Mouse (Mus musculus) testis, adult 2 months (tissue): ENCODE data around the gene Gas2. TPM values are rescaled to one million over a fixed set of nuclear protein-coding genes. Genes with fewer than 3 reads are reported as not detected.

Experiments used
- H3K27ac ChIP-seq: fragments of 200-500 bp; 2 replicates; pipeline ENCODE4 v1.5.1; 2012; ENCODE audit warnings: low read depth, low read length; ENCODE audit not compliant: control insufficient read depth, insufficient read depth
- H3K27me3 ChIP-seq: fragments of 200-500 bp; 2 replicates; pipeline ENCODE4 v1.6.1; 2012; ENCODE audit warnings: mild to moderate bottlenecking, low read length, moderate library complexity; ENCODE audit not compliant: control insufficient read depth, insufficient read depth
- H3K36me3 ChIP-seq: fragments of 200-500 bp; 2 replicates; pipeline ENCODE4 v1.6.1; 2012; ENCODE audit warnings: mild to moderate bottlenecking, low read length; ENCODE audit not compliant: control insufficient read depth, insufficient read depth
- H3K4me1 ChIP-seq: fragments of 200-500 bp; 2 replicates; pipeline ENCODE4 v1.6.1; 2012; ENCODE audit warnings: low read length; ENCODE audit not compliant: control insufficient read depth, insufficient read depth
- H3K4me3 ChIP-seq: fragments of 200-500 bp; 2 replicates; pipeline ENCODE4 v1.5.1; 2012; ENCODE audit warnings: low read depth, mild to moderate bottlenecking, low read length, moderate library complexity, mixed read lengths; ENCODE audit not compliant: control insufficient read depth
- CTCF ChIP-seq: fragments of 200-500 bp; IDR thresholded peaks from 2 replicates; pipeline ENCODE4 v1.5.1; 2012; ENCODE audit warnings: low read depth, mild to moderate bottlenecking, inconsistent platforms, low read length, moderate library complexity; ENCODE audit not compliant: control insufficient read depth, insufficient read depth, insufficient replicate concordance
- POLR2A ChIP-seq: fragments of 200-500 bp; IDR thresholded peaks from 2 replicates; pipeline ENCODE4 v1.6.1; 2012; ENCODE audit warnings: low read depth, mild to moderate bottlenecking, inconsistent platforms, low read length, moderate library complexity; ENCODE audit not compliant: control insufficient read depth
- polyA plus RNA-seq: library from polyadenylated mRNA; depleted of rRNA; stranded (reverse); fragments of >200 nt; gene quantifications from 2 replicates; pipeline ENCODE4 v1.2.3, GENCODE M21; 2012

Gas2 gene
- polyA plus RNA-seq, 1 experiment = 4.7 TPM

DNA sequence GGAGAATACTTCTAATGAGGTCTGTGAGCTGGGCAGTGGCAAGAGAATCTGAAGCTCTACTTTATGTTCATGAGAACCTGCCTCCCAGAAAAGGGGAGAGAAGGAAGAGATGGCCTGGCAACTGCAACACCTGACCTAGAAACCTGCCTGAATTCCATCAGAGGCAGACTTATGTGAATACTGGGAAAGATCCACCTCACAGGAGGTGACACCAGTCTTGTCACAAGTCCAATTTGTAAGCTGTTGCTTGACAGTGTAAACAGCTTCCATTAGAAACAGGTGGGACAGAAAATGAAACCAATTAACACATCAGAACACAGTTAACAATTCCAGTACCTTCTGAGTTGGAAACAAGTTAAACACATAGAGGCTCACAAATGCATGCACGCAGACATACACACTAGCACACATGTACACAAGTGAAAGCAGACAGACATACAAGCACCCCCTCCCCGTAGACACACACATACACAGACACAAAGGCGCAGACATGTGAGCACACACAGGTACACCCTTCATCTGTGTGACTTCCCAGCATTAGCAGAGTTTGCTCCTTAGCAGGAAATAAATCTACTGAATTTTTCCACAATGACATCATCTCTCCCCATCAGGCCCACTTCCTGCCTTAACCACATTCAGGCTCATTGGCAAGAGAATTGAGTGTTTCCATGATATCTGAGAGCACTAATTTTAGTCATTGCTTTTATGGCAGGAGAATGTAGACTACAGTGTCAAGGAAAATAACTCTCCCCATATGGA lies 51.7 kb downstream of the Gas2 start:
- Histone ChIP-seq H3K36me3 (no peaks in the 10 kb centered on the region), H3K27me3 (no peaks in the 10 kb centered on the region), H3K4me3 (no peak overlapping the region), H3K27ac (no peak overlapping the region), H3K4me1 (no peaks in the 10 kb centered on the region)
- TF ChIP-seq CTCF = no peak
- TF ChIP-seq POLR2A = no peak

DNA sequence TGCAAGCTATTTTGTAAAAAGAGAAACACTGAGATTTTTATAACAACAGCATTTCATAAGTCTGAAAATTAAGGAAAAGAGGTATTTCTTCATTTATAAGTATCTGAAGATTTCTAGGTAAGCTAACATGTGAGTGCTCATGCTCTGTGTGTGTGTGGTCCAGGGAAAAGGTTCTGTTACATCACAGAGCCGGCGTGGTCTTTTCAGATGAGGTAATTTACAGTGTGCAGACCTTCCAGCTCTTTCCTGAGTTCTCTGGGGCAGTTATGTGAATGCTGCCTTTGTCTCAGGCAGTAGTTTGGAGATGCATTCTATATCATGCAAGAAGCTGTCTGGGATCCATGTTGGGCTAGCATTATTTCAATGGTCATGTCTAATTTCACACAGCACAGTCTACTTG lies 52.3 kb downstream of the Gas2 start:
- Histone ChIP-seq H3K4me3 (no peak overlapping the region), H3K36me3 (no peaks in the 10 kb centered on the region), H3K4me1 (no peaks in the 10 kb centered on the region), H3K27me3 (no peaks in the 10 kb centered on the region), H3K27ac (no peak overlapping the region)
- TF ChIP-seq POLR2A = no peak
- no peak for TF ChIP-seq CTCF

DNA sequence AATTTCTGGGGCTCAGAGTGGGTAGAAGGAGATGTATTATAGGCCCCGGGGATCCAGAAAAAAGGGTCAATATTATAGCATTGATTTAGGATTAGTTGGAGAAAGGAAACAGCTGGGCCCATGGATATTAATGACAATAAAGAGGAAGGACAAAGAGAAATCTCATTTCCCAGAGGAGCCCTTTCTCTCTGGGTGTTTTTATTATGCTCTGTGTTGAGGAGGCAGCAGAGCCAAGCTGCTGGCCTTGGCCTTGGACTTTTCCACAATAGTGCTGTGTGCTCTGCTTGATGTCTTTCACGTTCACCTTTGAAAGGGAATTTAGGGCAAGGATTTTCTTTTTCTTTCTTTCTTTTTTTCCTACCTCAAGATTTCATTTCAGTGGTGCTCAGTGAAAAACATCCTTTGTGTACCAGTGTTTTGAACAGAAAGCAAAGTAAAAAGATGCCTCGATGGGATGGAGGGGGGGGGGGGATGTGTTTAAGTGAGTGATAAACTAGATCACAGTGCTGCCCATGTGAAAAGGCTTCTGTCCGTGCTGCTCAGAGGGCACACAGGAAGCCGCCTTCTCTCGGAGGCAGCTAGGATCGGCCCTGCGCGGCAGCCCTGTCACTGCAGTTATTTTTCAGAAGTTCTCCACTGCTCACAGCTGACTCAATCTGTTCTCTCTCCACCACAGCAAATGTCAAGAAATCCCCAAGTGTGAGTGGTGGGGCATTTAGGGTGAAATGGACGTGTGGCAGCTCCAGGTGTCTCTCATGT lies 67.1 kb downstream of the Gas2 start:
- TF ChIP-seq POLR2A = no peak
- Histone ChIP-seq H3K27ac (peak overlapping the region; percentile 75), H3K4me1 (no peaks in the 10 kb centered on the region; the same call in 1 of the 2 replicates), H3K27me3 (no peaks in the 10 kb centered on the region), H3K4me3 (no peak overlapping the region), H3K36me3 (no peaks in the 10 kb centered on the region)

- Histone ChIP-seq H3K4me3 (no peak overlapping the region), H3K27ac (no peak overlapping the region), H3K36me3 (no peaks in the 10 kb centered on the region), H3K27me3 (no peaks in the 10 kb centered on the region), H3K4me1 (no peaks in the 10 kb centered on the region; the same call in 1 of the 2 replicates)
- no peak for TF ChIP-seq CTCF
- TF ChIP-seq POLR2A = no peak
Observed at GRCm38 (mm10) chr7:51931217-51931616, 69.4 kb downstream of the Gas2 start.

- no peaks in the 10 kb centered on the region for H3K36me3 ChIP-seq
- H3K4me1 ChIP-seq = no peaks in the 10 kb centered on the region
- TF ChIP-seq CTCF (no peak), POLR2A (no peak)
- no peaks in the 10 kb centered on the region for H3K27me3 ChIP-seq
- H3K27ac ChIP-seq = no peak overlapping the region
- no peak overlapping the region for H3K4me3 ChIP-seq
Observed at GRCm38 (mm10) chr7:51937337-51937736, 75.5 kb downstream of the Gas2 start.

DNA sequence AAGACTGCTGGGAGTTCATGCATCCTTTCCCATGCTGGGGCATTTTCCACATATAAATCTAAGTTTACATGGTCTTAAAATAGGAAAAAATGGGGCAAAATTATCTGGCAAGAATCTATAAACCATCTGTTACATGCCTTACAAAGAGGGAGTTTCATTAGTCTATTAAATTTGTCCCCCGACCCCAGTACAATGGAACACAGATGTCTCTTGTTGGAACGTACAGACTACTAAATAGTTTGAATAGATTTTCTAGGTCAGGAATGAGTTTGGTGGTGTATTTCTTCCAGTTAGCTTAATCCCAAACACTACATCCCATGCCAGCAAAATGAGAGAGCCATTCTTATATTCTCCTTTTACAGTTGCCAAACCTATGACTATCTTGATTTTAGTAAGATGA lies 78.6 kb downstream of the Gas2 start:
- H3K36me3 ChIP-seq = no peaks in the 10 kb centered on the region
- H3K27ac ChIP-seq = no peak overlapping the region
- no peak for TF ChIP-seq CTCF

GRCm38 (mm10) chr7:51955424-51956041 lies 93.7 kb downstream of the Gas2 start:
- TF ChIP-seq CTCF = no peak
- no peak for TF ChIP-seq POLR2A
- no peak overlapping the region for H3K4me3 ChIP-seq
- peaks cover 2% of the 10 kb centered on the region for H3K36me3 ChIP-seq
- H3K27ac ChIP-seq = no peak overlapping the region
- no peaks in the 10 kb centered on the region for H3K4me1 ChIP-seq
- no peaks in the 10 kb centered on the region for H3K27me3 ChIP-seq

More for the DNA sequence above, 78.6 kb downstream of the Gas2 start:
- H3K27me3 ChIP-seq = no peaks in the 10 kb centered on the region
- H3K4me3 ChIP-seq = no peak overlapping the region
- no peaks in the 10 kb centered on the region for H3K4me1 ChIP-seq
